ENCODE assay signal across 24 mouse cellular contexts in genomic region chr15:99719865-99720264, GRCm38 (mm10). TPM values are rescaled to one million over a fixed set of nuclear protein-coding genes. Genes with fewer than 3 reads are reported as not detected.
DNase-seq lines count a peak whose midpoint lies in the region; ATAC-seq and TF ChIP-seq lines count a peak whose summit lies in the region.
"Had no signal": no experiment of that assay in that cellular context is flagged by ENCODE, and none has a peak within 500 bp of the region (broad histone marks: within the 10 kb centered on the region; RNA-seq: fewer than 3 reads in every experiment).

No protein-coding gene starts in this region.

- peaks cover 6% of the 10 kb centered on the region; the same call in 1 of the 2 replicates for H3K36me3 ChIP-seq in midbrain, embryonic 11.5 days (ENCODE audit: control insufficient read depth, insufficient read depth, low read length)
- peaks cover 54% of the 10 kb centered on the region for H3K36me3 ChIP-seq in midbrain, embryonic 14.5 days (ENCODE audit: control insufficient read depth, insufficient read depth, low read length)

- no peak overlapping the region for H3K4me2 ChIP-seq in midbrain, embryonic 11.5 days
- H3K4me2 ChIP-seq in midbrain, embryonic 14.5 days (ENCODE audit: low read length): no peak overlapping the region
- H3K4me2 ChIP-seq: forebrain, embryonic 13.5 days; hindbrain, embryonic 13.5 days had no signal

- peaks cover 14% of the 10 kb centered on the region for H3K4me1 ChIP-seq in midbrain, embryonic 11.5 days (ENCODE audit: control insufficient read depth, insufficient read depth, low read length)
- H3K4me1 ChIP-seq in midbrain, embryonic 14.5 days (ENCODE audit: control insufficient read depth, insufficient read depth, low read length): peaks cover 11% of the 10 kb centered on the region; the same call in 1 of the 2 replicates

- DNase-seq in cerebellum, adult 9-11 months: peak; percentile 52
- DNase-seq in layer of hippocampus, adult 2 months (ENCODE audit: low spot score in 2 of 2): peak in 1 of 2 experiments; percentile 8
- no peak for DNase-seq in layer of hippocampus, postnatal 36 days
- peak; percentile 31 for DNase-seq in midbrain, embryonic 11.5 days (ENCODE audit: low spot score, missing footprints)
- no peak for DNase-seq in midbrain, embryonic 14.5 days
- no peak for DNase-seq in heart, adult 18-20 months
- DNase-seq: cerebellum, adult 8-10 months; cerebellum, postnatal 36 days; forebrain, postnatal 0 days; gastrocnemius, postnatal 25 days; heart, adult 11 months; heart, postnatal 14 days had no signal

- no peaks in the 10 kb centered on the region for H3K27me3 ChIP-seq in midbrain, embryonic 11.5 days (ENCODE audit: control insufficient read depth, insufficient read depth, low read length)
- H3K27me3 ChIP-seq in midbrain, embryonic 14.5 days (ENCODE audit: control insufficient read depth, insufficient read depth, low read length): no peaks in the 10 kb centered on the region
- H3K27me3 ChIP-seq: forebrain, embryonic 13.5 days; hindbrain, embryonic 13.5 days had no signal

- no peaks in the 10 kb centered on the region for H3K9me3 ChIP-seq in midbrain, embryonic 11.5 days (ENCODE audit: control insufficient read depth, low read length)
- H3K9me3 ChIP-seq in midbrain, embryonic 14.5 days (ENCODE audit: control insufficient read depth, low read length): no peaks in the 10 kb centered on the region
- H3K9me3 ChIP-seq: embryonic facial prominence, embryonic 10.5 days; forebrain, embryonic 13.5 days; heart, embryonic 10.5 days; hindbrain, embryonic 13.5 days had no signal

- TF ChIP-seq CTCF in layer of hippocampus, adult 2 months (conservative IDR thresholded peaks at IDR 0.05): no peak

- no peak overlapping the region for H3K4me3 ChIP-seq in layer of hippocampus, adult 2 months
- no peak overlapping the region for H3K4me3 ChIP-seq in midbrain, embryonic 11.5 days (ENCODE audit: low read depth, low read length)
- no peak overlapping the region for H3K4me3 ChIP-seq in midbrain, embryonic 14.5 days (replicated peaks; ENCODE audit: low read depth, low read length)
- H3K4me3 ChIP-seq: embryonic facial prominence, embryonic 10.5 days; forebrain, embryonic 13.5 days; heart, embryonic 10.5 days; hindbrain, embryonic 13.5 days had no signal

- 78% methylated on average over 8 of the region's 8 CpGs for WGBS in midbrain, embryonic 11.5 days
- 80% methylated on average over 8 of the region's 8 CpGs for WGBS in midbrain, embryonic 14.5 days

- no peak for ATAC-seq in cerebellum, adult (ENCODE audit: insufficient number of reproducible peaks, low FRiP score, low TSS enrichment)
- ATAC-seq in midbrain, embryonic 11.5 days (ENCODE audit: low FRiP score): no peak
- ATAC-seq in midbrain, embryonic 14.5 days (ENCODE audit: low FRiP score, low TSS enrichment): no peak
- ATAC-seq: forebrain, embryonic 13.5 days; forebrain, postnatal 0 days; hindbrain, postnatal 0 days had no signal

- 0 out of 2 replicates have a peak overlapping the region, but pooled peaks have one; percentile 51 for H3K27ac ChIP-seq in layer of hippocampus, adult 2 months
- no peak overlapping the region for H3K27ac ChIP-seq in midbrain, embryonic 11.5 days (ENCODE audit: low read depth, low read length)
- no peak overlapping the region for H3K27ac ChIP-seq in midbrain, embryonic 14.5 days (replicated peaks; ENCODE audit: low read depth, low read length)
- H3K27ac ChIP-seq: embryonic facial prominence, embryonic 10.5 days; forebrain, embryonic 13.5 days; heart, embryonic 10.5 days; hindbrain, embryonic 13.5 days; hindbrain, postnatal 0 days had no signal

- no peak overlapping the region for H3K9ac ChIP-seq in midbrain, embryonic 11.5 days (ENCODE audit: low read length)
- no peak overlapping the region for H3K9ac ChIP-seq in midbrain, embryonic 14.5 days (replicated peaks; ENCODE audit: low read length)
- H3K9ac ChIP-seq: forebrain, embryonic 13.5 days; forebrain, postnatal 0 days; hindbrain, embryonic 13.5 days had no signal

RNA-seq across cellular contexts. Expression of gene Gpd1, which starts 2.5 kb away (rescaled TPM):
- 100 to 1,000 TPM; 142 to 148 TPM for total RNA-seq in layer of hippocampus, adult 2 months (2021)
- total RNA-seq in layer of hippocampus, postnatal 36 days (2021): 100 to 1,000 TPM; 135 to 146 TPM
- 0.14 and 0.18 TPM in 2 replicates for polyA plus RNA-seq in midbrain, embryonic 11.5 days (2014; fragmentation: Nextera tagmentation; extraction: Ambion mirVana)
- polyA plus RNA-seq in midbrain, embryonic 14.5 days (2014; fragmentation: Nextera tagmentation; extraction: Ambion mirVana): 0.92 and 1.7 TPM in 2 replicates
- total RNA-seq in heart, adult 18-20 months (2021): 100 to 1,000 TPM in 1 of 2 experiments, 10 to 100 TPM in 1; 53.9 to 160 TPM

RNA-seq across cellular contexts. Expression of gene Cox14, which starts 5.6 kb away (rescaled TPM):
- 100 to 1,000 TPM; 113 to 125 TPM for total RNA-seq in layer of hippocampus, adult 2 months (2021)
- total RNA-seq in layer of hippocampus, postnatal 36 days (2021): 100 to 1,000 TPM; 122 to 134 TPM
- polyA plus RNA-seq in midbrain, embryonic 11.5 days (2014; fragmentation: Nextera tagmentation; extraction: Ambion mirVana): 135 and 140 TPM in 2 replicates
- 168 and 206 TPM in 2 replicates for polyA plus RNA-seq in midbrain, embryonic 14.5 days (2014; fragmentation: Nextera tagmentation; extraction: Ambion mirVana)
- 100 to 1,000 TPM; 238 to 271 TPM for total RNA-seq in heart, adult 18-20 months (2021)

RNA-seq across cellular contexts. Expression of gene Gm17349, which starts 14.6 kb away (rescaled TPM):
- total RNA-seq in layer of hippocampus, adult 2 months (2021): 1 to 10 TPM; 3.9 to 7.1 TPM
- 1 to 10 TPM; 4.1 to 6.3 TPM for total RNA-seq in layer of hippocampus, postnatal 36 days (2021)
- polyA plus RNA-seq in midbrain, embryonic 11.5 days (2014; fragmentation: Nextera tagmentation; extraction: Ambion mirVana): not detected in 2 replicates
- not detected in 2 replicates for polyA plus RNA-seq in midbrain, embryonic 14.5 days (2014; fragmentation: Nextera tagmentation; extraction: Ambion mirVana)
- 1 to 10 TPM; 2.4 to 4.3 TPM for total RNA-seq in heart, adult 18-20 months (2021)
- total RNA-seq: forebrain, postnatal 0 days; gastrocnemius, adult 18-20 months; hematopoietic stem cell, adult 5-6 weeks; hindbrain, postnatal 0 days had no signal
- polyA plus RNA-seq: brain, embryonic 14.5 days; embryonic facial prominence, embryonic 10.5 days; embryonic facial prominence, embryonic 14.5 days; forebrain, embryonic 13.5 days; forebrain, postnatal 0 days; heart, embryonic 10.5 days; heart, embryonic 14.5 days; hindbrain, embryonic 13.5 days; hindbrain, postnatal 0 days; intestine, embryonic 14.5 days had no signal

RNA-seq across cellular contexts. Expression of gene Smarcd1, which starts 17.9 kb away (rescaled TPM):
- 100 to 1,000 TPM; 118 to 123 TPM for total RNA-seq in layer of hippocampus, adult 2 months (2021)
- total RNA-seq in layer of hippocampus, postnatal 36 days (2021): 100 to 1,000 TPM; 106 to 109 TPM
- 111 and 113 TPM in 2 replicates for polyA plus RNA-seq in midbrain, embryonic 11.5 days (2014; fragmentation: Nextera tagmentation; extraction: Ambion mirVana)
- 127 and 136 TPM in 2 replicates for polyA plus RNA-seq in midbrain, embryonic 14.5 days (2014; fragmentation: Nextera tagmentation; extraction: Ambion mirVana)
- total RNA-seq in heart, adult 18-20 months (2021): 10 to 100 TPM; 18.6 to 19.0 TPM

RNA-seq across cellular contexts. Expression of gene Asic1, which starts 49.7 kb away (rescaled TPM):
- total RNA-seq in layer of hippocampus, adult 2 months (2021): 10 to 100 TPM; 33.9 to 37.3 TPM
- total RNA-seq in layer of hippocampus, postnatal 36 days (2021): 10 to 100 TPM; 34.4 to 36.3 TPM
- polyA plus RNA-seq in midbrain, embryonic 11.5 days (2014; fragmentation: Nextera tagmentation; extraction: Ambion mirVana): 10.5 and 11.4 TPM in 2 replicates
- polyA plus RNA-seq in midbrain, embryonic 14.5 days (2014; fragmentation: Nextera tagmentation; extraction: Ambion mirVana): 51.9 and 53.5 TPM in 2 replicates
- total RNA-seq in heart, adult 18-20 months (2021): under 1 TPM in 1 of 2 experiments, not detected in 1; 0.49 TPM
- total RNA-seq: hematopoietic stem cell, adult 5-6 weeks had no signal

Comparison
In these comparisons a context has a peak if more than half of its experiments do, and no peak if none do; other contexts are left out.
1. DNase-seq: peak in cerebellum, adult 9-11 months (single experiment) and midbrain, embryonic 11.5 days (single experiment); none in layer of hippocampus, postnatal 36 days (0 of 2), midbrain, embryonic 14.5 days (single experiment) and heart, adult 18-20 months (0 of 2).